Mouse (Mus musculus) G1E (cell line): ENCODE measurements around the gene Tert.

Experiments
- CTCF ChIP-seq: IDR thresholded peaks from 2 replicates; pipeline ENCODE4 v1.5.1; 2012; ENCODE audit warnings: low read depth, low read length, inconsistent platforms, mixed read lengths
- GATA1 ChIP-seq: IDR thresholded peaks from 2 replicates; pipeline ENCODE4 v1.6.1; 2012; ENCODE audit warnings: borderline replicate concordance, low read length, inconsistent platforms, mixed read lengths
- GATA2 ChIP-seq: IDR thresholded peaks from 2 replicates; pipeline ENCODE4 v1.6.1; 2012; ENCODE audit warnings: low read depth, low read length, inconsistent platforms, borderline replicate concordance
- POLR2AphosphoS5 ChIP-seq: IDR thresholded peaks from 2 replicates; pipeline ENCODE4 v1.6.1; 2012; ENCODE audit warnings: low read depth, low read length, inconsistent platforms; ENCODE audit not compliant: insufficient replicate concordance
- TAL1 ChIP-seq: conservative IDR thresholded peaks from 2 replicates; pipeline ENCODE4 v1.6.1; 2012; ENCODE audit warnings: low read depth, low read length, inconsistent platforms, mixed read lengths

- TF ChIP-seq CTCF, result no peak
- no peak for TF ChIP-seq GATA1
- TF ChIP-seq TAL1, result no peak
- no peak for TF ChIP-seq POLR2AphosphoS5
- no peak for TF ChIP-seq GATA2
These were observed 49.4 kb upstream of the Tert start for GRCm38 (mm10) chr13:73577277-73577676.
